Mouse (Mus musculus): ENCODE measurements around the gene Kndc1.

- TF ChIP-seq POLR2A (IDR thresholded peaks at IDR 0.05; ENCODE audit: borderline replicate concordance, low read depth, low read length): no peak
- no peak for TF ChIP-seq CTCF (IDR thresholded peaks at IDR 0.05; ENCODE audit: low read depth, low read length)
These were observed 19.9 kb downstream of the Kndc1 start for GRCm38 (mm10) chr7:139914141-139915047.

Measured in bone marrow macrophage, adult 2 months (primary cell).